Mouse (Mus musculus): ENCODE data around the gene Sgms2.
"Not testable (repeated sequence)": the region's sequence is repeated elsewhere in the genome, so short reads cannot be mapped to it uniquely, and the experiment has no call there.

Gene Sgms2

DNA sequence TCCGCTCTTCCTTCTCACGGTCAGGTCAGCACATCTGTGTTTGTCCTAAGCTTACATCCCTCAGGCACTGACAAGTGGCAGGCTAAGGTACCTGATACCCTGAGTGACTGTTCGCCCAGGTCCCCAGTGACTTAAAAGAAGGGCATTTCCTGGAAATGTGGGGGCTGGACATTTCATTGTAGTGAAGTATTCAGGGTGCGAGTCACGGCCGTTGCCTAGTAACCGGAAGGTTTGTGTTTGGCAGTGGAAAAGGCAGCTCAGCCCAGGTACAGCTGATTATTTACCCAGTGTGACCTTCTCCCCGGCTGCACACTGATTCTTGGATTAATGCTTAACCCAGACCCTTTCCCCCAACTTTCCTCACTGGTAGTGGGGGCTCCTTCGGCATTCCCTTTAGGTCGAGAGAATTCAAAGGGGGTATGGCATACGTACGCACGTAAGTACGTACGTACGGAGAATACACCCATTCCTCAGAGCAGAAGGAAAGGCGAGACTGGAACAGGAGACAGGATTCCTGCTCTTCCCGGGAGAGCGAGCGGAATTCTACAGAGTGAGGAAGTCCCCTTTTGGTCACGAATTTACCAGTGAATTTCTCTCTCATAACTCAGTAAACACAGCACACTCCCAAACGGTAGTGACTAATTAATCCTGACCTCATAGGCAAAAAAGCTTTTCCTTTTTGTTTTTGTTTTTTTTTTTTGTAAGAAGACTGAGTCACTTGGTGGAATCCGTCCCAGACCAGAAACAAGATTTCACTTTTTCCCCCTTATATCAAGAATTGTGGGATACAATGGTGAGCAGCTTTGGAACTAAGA lies 126.4 kb downstream of the Sgms2 start:
- in situ Hi-C loops (cut with MboI; ENCODE audit: low pct_unique_long_range_greater_than_20kb in 1 of 2, low sequenced_read_pairs in 2 of 2, unreplicated experiment in 1 of 2): no loop called here

DNA sequence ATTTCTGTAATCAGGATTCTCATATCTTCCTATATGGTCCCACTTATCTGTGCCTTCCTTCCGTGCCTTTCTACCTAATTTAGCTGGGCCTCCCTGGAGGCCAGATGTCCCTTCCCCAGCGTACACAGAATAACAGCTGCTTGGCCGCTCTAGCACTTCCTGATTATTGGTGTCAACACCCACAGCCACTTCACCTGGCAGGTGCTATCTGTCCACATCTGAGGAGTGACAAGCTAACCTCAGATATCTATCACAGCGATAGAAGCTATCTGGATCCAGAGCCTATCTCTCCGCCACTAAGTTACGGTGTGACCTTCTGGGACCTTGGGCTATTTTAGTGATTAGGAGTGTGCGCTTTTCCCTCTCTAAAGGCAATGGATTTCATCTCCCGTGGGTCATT lies 127.0 kb downstream of the Sgms2 start:
- in situ Hi-C loops (cut with MboI; ENCODE audit: low pct_unique_long_range_greater_than_20kb in 1 of 2, low sequenced_read_pairs in 2 of 2, unreplicated experiment in 1 of 2): no loop called here

DNA sequence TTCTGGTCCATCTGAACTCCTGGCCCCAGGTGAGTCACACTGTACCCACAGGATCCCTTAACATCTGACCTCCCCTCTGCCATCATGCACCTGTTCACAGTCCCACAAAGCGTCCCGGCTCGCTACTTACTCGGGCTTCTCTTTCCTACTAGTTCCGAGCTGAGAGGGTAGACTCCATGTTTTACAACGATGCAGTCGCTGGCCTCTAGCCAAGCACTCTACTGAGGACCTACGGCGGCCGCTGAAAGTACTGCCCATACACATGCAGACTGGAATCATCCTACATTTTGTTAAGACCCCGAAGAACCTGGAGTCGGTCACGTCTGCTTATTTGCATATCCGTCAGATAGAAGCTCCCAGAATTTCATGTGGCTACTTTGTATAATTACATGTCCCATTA lies 127.6 kb downstream of the Sgms2 start:
- in situ Hi-C loops (cut with MboI; ENCODE audit: low pct_unique_long_range_greater_than_20kb in 1 of 2, low sequenced_read_pairs in 2 of 2, unreplicated experiment in 1 of 2): no loop called here

DNA sequence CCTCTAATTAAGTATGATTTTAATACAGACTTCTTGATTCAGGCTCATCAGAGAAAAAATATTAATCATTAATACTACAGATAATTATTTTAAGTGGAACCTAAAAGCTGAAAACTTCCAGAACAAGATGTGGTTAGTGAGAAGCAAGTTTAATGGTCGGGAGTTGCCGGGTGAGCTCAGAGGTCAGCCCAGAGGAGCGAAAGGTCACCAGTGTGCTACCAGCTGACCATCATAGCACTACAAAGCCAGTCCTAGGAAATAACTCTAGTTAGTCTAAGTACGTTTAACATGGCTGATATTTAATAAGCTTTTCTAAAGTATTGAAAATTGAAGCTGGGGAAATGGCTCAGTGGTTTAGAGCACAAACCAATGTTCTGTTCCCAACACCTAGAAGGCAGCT lies 129.3 kb downstream of the Sgms2 start:
- in situ Hi-C loops (cut with MboI; ENCODE audit: low pct_unique_long_range_greater_than_20kb in 1 of 2, low sequenced_read_pairs in 2 of 2, unreplicated experiment in 1 of 2): no loop called here

GRCm38 (mm10) chr3:131359011-131359410 lies 132.2 kb downstream of the Sgms2 start:
- in situ Hi-C loops (cut with MboI; ENCODE audit: low pct_unique_long_range_greater_than_20kb in 1 of 2, low sequenced_read_pairs in 2 of 2, unreplicated experiment in 1 of 2): no loop called here

- in situ Hi-C loops (cut with MboI; ENCODE audit: low pct_unique_long_range_greater_than_20kb in 1 of 2, low sequenced_read_pairs in 2 of 2, unreplicated experiment in 1 of 2): no loop called here
Measured at GRCm38 (mm10) chr3:131358205-131358604, 133.0 kb downstream of the Sgms2 start.

DNA sequence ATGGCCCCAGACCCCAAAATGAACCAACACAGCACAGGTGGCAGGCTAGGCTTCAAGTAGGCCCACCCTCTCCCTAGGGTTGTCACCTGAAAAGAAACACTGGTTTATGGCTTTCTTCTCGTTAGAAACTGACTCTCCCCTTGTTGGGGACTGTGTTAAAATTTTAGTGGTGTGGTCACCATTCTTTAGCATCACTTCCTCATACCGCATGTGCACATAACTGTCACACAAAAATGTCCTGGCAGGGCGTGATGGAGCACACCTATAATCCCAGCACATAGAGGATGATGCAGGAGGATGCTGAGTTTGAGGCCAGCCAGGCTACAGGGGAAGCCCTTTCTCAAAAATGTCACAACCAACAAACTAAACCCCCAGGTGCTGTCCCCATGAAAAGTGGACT lies 133.6 kb downstream of the Sgms2 start:
- in situ Hi-C loops (cut with MboI; ENCODE audit: low pct_unique_long_range_greater_than_20kb in 1 of 2, low sequenced_read_pairs in 2 of 2, unreplicated experiment in 1 of 2): no loop called here

- in situ Hi-C loops (cut with MboI; ENCODE audit: low pct_unique_long_range_greater_than_20kb in 1 of 2, low sequenced_read_pairs in 2 of 2, unreplicated experiment in 1 of 2): no loop called here
Measured at GRCm38 (mm10) chr3:131356026-131356425, 135.2 kb downstream of the Sgms2 start.

DNA sequence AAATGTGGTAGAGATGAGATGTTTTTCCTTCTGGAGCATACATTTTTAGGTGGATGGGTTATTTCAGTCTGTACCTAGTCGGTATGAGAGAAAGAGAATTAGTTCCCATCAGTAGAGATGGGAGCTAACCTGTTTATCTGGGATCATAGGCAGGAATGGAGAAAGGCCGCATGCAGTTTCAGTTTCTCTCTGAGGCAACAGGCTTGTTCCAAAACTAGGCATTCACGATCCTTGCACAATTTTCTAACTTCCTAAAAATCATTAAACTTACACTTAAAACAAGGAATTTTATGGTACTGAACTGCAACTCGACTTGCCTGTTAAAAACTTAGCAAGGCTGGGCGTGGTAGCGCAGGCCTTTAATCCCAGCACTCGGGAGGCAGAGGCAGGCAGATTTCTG lies 140.7 kb downstream of the Sgms2 start:
- in situ Hi-C loops (cut with MboI; ENCODE audit: low pct_unique_long_range_greater_than_20kb in 1 of 2, low sequenced_read_pairs in 2 of 2, unreplicated experiment in 1 of 2): no loop called here

GRCm38 (mm10) chr3:131349013-131349412 lies 142.2 kb downstream of the Sgms2 start:
- in situ Hi-C loops (cut with MboI; ENCODE audit: low pct_unique_long_range_greater_than_20kb in 1 of 2, low sequenced_read_pairs in 2 of 2, unreplicated experiment in 1 of 2): no loop called here

DNA sequence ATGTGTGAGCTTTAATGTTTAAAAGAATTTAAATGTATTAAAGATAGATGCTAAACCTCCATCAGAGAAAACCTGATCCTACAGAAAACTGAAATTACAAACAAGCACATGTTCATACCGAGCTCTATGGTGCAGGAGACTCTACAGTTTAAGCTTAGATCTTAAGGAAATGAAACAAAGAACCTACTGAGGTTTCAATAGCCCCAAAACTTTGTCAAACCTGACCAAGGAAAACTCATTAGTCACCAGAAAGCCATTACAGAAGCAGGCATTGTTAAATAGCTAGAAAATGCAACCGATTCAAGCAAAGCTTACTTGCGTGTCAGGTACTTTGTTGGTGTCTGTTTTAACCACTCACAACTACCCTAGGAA lies 142.6 kb downstream of the Sgms2 start:
- in situ Hi-C loops (cut with MboI; ENCODE audit: low pct_unique_long_range_greater_than_20kb in 1 of 2, low sequenced_read_pairs in 2 of 2, unreplicated experiment in 1 of 2): no loop called here

- in situ Hi-C loops (cut with MboI; ENCODE audit: low pct_unique_long_range_greater_than_20kb in 1 of 2, low sequenced_read_pairs in 2 of 2, unreplicated experiment in 1 of 2): no loop called here
Measured at GRCm38 (mm10) chr3:131347831-131348578, 143.2 kb downstream of the Sgms2 start.

DNA sequence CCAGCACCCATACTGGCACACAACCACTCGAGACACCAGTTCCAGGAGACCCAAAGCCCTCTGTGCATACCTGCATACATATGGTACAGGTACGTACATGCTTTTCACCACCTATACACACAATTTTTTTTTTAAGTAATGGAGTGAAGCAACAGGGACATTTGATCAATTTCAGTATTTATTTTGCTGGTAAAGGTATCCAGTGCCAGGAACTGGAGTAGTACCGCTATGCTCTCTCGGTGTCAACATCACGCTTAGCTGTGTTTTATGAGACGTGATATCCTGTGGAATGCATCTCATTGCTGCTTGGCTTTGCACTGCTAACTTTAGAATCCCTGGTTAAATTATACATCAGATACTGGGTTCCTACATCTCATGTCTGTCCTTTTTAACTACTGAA lies 145.3 kb downstream of the Sgms2 start:
- in situ Hi-C loops (cut with MboI; ENCODE audit: low pct_unique_long_range_greater_than_20kb in 1 of 2, low sequenced_read_pairs in 2 of 2, unreplicated experiment in 1 of 2): no loop called here

- in situ Hi-C loops (cut with MboI; ENCODE audit: low pct_unique_long_range_greater_than_20kb in 1 of 2, low sequenced_read_pairs in 2 of 2, unreplicated experiment in 1 of 2): no loop called here
Measured at GRCm38 (mm10) chr3:131343311-131343710, 147.9 kb downstream of the Sgms2 start.

- in situ Hi-C loops (cut with MboI; ENCODE audit: low pct_unique_long_range_greater_than_20kb in 1 of 2, low sequenced_read_pairs in 2 of 2, unreplicated experiment in 1 of 2): no loop called here
Measured at GRCm38 (mm10) chr3:131340885-131341284, 150.3 kb downstream of the Sgms2 start.

DNA sequence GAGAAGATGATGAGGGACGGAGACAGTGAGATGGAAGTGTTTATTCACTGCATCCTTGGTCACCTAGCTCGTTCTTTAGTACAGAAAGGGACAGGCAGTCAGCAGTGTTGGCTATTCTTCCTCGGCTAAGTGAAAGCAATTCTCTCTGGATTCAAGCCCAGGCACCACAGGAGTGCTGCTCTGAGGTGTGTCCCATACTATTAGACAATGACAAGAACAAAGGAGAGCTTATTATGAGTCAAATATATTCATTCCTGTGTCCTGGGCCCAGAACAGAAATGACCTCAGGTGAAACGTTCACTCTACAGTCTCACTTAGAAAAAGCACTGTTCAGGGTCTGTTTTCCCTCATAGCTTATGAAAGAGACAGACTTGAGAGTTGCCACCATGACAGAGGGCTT lies 151.9 kb downstream of the Sgms2 start:
- in situ Hi-C loops (cut with MboI; ENCODE audit: low pct_unique_long_range_greater_than_20kb in 1 of 2, low sequenced_read_pairs in 2 of 2, unreplicated experiment in 1 of 2): no loop called here

- in situ Hi-C loops (cut with MboI; ENCODE audit: low pct_unique_long_range_greater_than_20kb in 1 of 2, low sequenced_read_pairs in 2 of 2, unreplicated experiment in 1 of 2): not testable (repeated sequence)
Measured at GRCm38 (mm10) chr3:131337749-131338148, 153.5 kb downstream of the Sgms2 start.

GRCm38 (mm10) chr3:131336629-131337028 lies 154.6 kb downstream of the Sgms2 start:
- in situ Hi-C loops (cut with MboI; ENCODE audit: low pct_unique_long_range_greater_than_20kb in 1 of 2, low sequenced_read_pairs in 2 of 2, unreplicated experiment in 1 of 2): no loop called here

DNA sequence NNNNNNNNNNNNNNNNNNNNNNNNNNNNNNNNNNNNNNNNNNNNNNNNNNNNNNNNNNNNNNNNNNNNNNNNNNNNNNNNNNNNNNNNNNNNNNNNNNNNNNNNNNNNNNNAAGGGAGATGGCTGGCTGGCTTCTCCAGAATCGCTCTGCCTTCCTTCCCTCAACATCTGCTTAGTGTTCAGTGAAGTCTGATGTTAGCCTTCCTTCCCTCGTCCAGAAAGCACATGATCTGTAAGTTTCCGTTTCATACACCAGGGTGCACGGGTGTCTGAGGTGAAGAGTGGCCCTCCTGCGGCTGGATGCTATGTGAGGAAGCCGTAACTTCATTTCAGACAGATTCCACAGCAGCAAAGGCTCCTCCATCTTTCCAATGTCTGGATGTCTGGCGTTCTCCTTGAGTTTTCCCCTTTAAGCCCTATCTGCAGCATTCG lies 156.1 kb downstream of the Sgms2 start:
- in situ Hi-C loops (cut with MboI; ENCODE audit: low pct_unique_long_range_greater_than_20kb in 1 of 2, low sequenced_read_pairs in 2 of 2, unreplicated experiment in 1 of 2): no loop called here

DNA sequence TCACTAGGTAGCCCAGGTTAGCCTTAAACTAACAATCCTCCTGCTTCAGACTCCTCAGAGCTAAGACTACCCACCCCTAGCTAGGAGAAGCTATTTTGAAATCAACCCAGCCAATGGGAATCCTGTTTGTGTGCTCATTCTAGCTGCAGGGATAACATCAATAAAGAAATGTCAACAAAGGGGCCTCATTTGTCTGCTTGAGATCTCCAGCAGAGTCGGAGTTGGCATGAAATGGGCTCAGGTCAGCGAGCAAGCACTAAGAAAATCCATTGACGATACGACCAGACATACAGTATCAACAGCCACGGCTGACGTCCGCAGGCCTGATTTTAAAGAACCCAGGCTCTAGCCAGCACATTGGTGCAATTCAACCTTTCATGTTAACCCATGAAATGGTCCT lies 164.0 kb downstream of the Sgms2 start:
- in situ Hi-C loops (cut with MboI; ENCODE audit: low pct_unique_long_range_greater_than_20kb in 1 of 2, low sequenced_read_pairs in 2 of 2, unreplicated experiment in 1 of 2): no loop called here
